Mouse (Mus musculus) forebrain, embryonic 14.5 days (tissue): ENCODE results near the gene Plekhh2. TPM values are rescaled to one million over a fixed set of nuclear protein-coding genes. Genes with fewer than 3 reads are reported as not detected.

Source experiments
- ATAC-seq: fragments of 200-750 bp; cut with Nextera tagmentation; 2 replicates; pipeline ENCODE4 v1.8.0; 2017; ENCODE audit warnings: mild to moderate bottlenecking, moderate library complexity
- DNase-seq: peaks from one replicate; pipeline ENCODE4 v3.0.0-alpha.2; 2015; ENCODE audit warnings: low spot score
- H3K27ac ChIP-seq: fragments of 300-500 bp; sonication (generic); 2 replicates; pipeline ENCODE4 v1.5.1; 2014; ENCODE audit warnings: low read depth, mild to moderate bottlenecking, control low read depth, low read length, moderate library complexity
- H3K27me3 ChIP-seq: fragments of 300-500 bp; sonication (generic); replicated peaks from 2 replicates; pipeline ENCODE4 v1.6.1; 2014; ENCODE audit warnings: low read length, control low read depth, mixed read lengths; ENCODE audit not compliant: control insufficient read depth, insufficient read depth
- H3K36me3 ChIP-seq: fragments of 300-500 bp; sonication (generic); 2 replicates; pipeline ENCODE4 v1.6.1; 2014; ENCODE audit warnings: low read length, control low read depth; ENCODE audit not compliant: control insufficient read depth, insufficient read depth
- H3K4me1 ChIP-seq: fragments of 300-500 bp; sonication (generic); 2 replicates; pipeline ENCODE4 v1.6.1; 2014; ENCODE audit warnings: antibody characterized with exemption, low read length, control low read depth; ENCODE audit not compliant: control insufficient read depth, insufficient read depth
- H3K4me2 ChIP-seq: fragments of 300-500 bp; sonication (generic); 2 replicates; pipeline ENCODE4 v1.6.1; 2014; ENCODE audit warnings: mild to moderate bottlenecking, control low read depth, low read length
- H3K4me3 ChIP-seq: fragments of 300-500 bp; sonication (generic); 2 replicates; pipeline ENCODE4 v1.5.1; 2014; ENCODE audit warnings: low read depth, low read length, control low read depth
- H3K9ac ChIP-seq: fragments of 300-500 bp; sonication (generic); 2 replicates; pipeline ENCODE4 v1.6.1; 2014; ENCODE audit warnings: mild to moderate bottlenecking, low read length, control low read depth, moderate library complexity
- H3K9me3 ChIP-seq: fragments of 300-500 bp; sonication (generic); replicated peaks from 2 replicates; pipeline ENCODE4 v1.6.1; 2016; ENCODE audit warnings: low read length, control low read depth, mixed read lengths; ENCODE audit not compliant: control insufficient read depth
- WGBS: fragments of 180-500 bp; shearing (Covaris S2); extraction: QIAGEN DNeasy Blood & Tissue Kit; methylation state at CpG from one replicate; pipeline ENCODE4 v1.1.7; 2014; 5-methylcytosine and 5-hydroxymethylcytosine counted together
- polyA plus RNA-seq: library from polyadenylated mRNA; unstranded; fragments of >200 nt; fragmentation: Nextera tagmentation; extraction: Ambion mirVana; gene quantifications from 2 replicates; pipeline ENCODE4 v1.2.1, GENCODE M21; 2014

Gene Plekhh2
- 0.88 and 1.3 TPM in 2 replicates for polyA plus RNA-seq

GRCm38 (mm10) chr17:84511682-84512515 is at the start of gene Plekhh2:
Gene Plekhh2, plus strand, starts transcription at chr17:84511895.
- Histone ChIP-seq H3K36me3 (no peaks in the 10 kb centered on the region), H3K9ac (peak within 1 kb of the TSS; percentile 73), H3K27ac (no peak within 1 kb of the TSS), H3K4me3 (peak within 1 kb of the TSS; percentile 66), H3K27me3 (peaks cover 10% of the 10 kb centered on the region; the same call in 1 of the 2 replicates), H3K4me2 (peak within 1 kb of the TSS; percentile 95), H3K9me3 (no peaks in the 10 kb centered on the region), H3K4me1 (peaks cover 17% of the 10 kb centered on the region)
- ATAC-seq, result peak; percentile 92
- DNase-seq, result peak; percentile 85
- WGBS, result under 1% methylated on average over 77 of the region's 79 CpGs

GRCm38 (mm10) chr17:84465753-84466608 is 45.7 kb upstream of the Plekhh2 start, which contains the start of gene Thada:
Gene Thada, minus strand, starts transcription at chr17:84466205.
- Histone ChIP-seq H3K4me2 (peak within 1 kb of the TSS; percentile 86), H3K36me3 (no peaks in the 10 kb centered on the region), H3K9me3 (no peaks in the 10 kb centered on the region), H3K4me1 (peaks cover 8% of the 10 kb centered on the region), H3K27me3 (no peaks in the 10 kb centered on the region), H3K27ac (peak within 1 kb of the TSS; percentile 78), H3K4me3 (peak within 1 kb of the TSS; percentile 84), H3K9ac (peak within 1 kb of the TSS; percentile 82)
- ATAC-seq, result peak; percentile 99
- WGBS, result under 1% methylated on average over 67 of the region's 67 CpGs
- peak; percentile 99 for DNase-seq

GRCm38 (mm10) chr17:84474312-84474711 is 37.4 kb upstream of the Plekhh2 start:
- Histone ChIP-seq H3K9ac (no peak overlapping the region), H3K9me3 (no peaks in the 10 kb centered on the region), H3K4me2 (no peak overlapping the region), H3K4me1 (no peaks in the 10 kb centered on the region), H3K27me3 (no peaks in the 10 kb centered on the region), H3K27ac (no peak overlapping the region), H3K36me3 (no peaks in the 10 kb centered on the region), H3K4me3 (no peak overlapping the region)
- DNase-seq, result peak; percentile 36
- ATAC-seq, result no peak
- WGBS, result 52% methylated on average over 4 of the region's 4 CpGs

GRCm38 (mm10) chr17:84477176-84477575 is 34.5 kb upstream of the Plekhh2 start:
- no peaks in the 10 kb centered on the region for H3K9me3 ChIP-seq
- WGBS, result 85% methylated on average over 5 of the region's 5 CpGs
- H3K4me3 ChIP-seq, result no peak overlapping the region
- no peak overlapping the region for H3K4me2 ChIP-seq
- H3K36me3 ChIP-seq, result no peaks in the 10 kb centered on the region
- ATAC-seq, result no peak
- H3K4me1 ChIP-seq, result no peaks in the 10 kb centered on the region
- no peak overlapping the region for H3K27ac ChIP-seq
- H3K27me3 ChIP-seq, result no peaks in the 10 kb centered on the region
- no peak for DNase-seq
- H3K9ac ChIP-seq, result no peak overlapping the region

- 66% methylated on average over 4 of the region's 4 CpGs for WGBS
- Histone ChIP-seq H3K27me3 (no peaks in the 10 kb centered on the region), H3K4me1 (no peaks in the 10 kb centered on the region), H3K36me3 (no peaks in the 10 kb centered on the region), H3K27ac (no peak overlapping the region), H3K4me3 (no peak overlapping the region), H3K9me3 (no peaks in the 10 kb centered on the region), H3K4me2 (no peak overlapping the region), H3K9ac (no peak overlapping the region)
- peak; percentile 26 for DNase-seq
- ATAC-seq, result no peak
Observed at GRCm38 (mm10) chr17:84478276-84478675, 33.4 kb upstream of the Plekhh2 start.

- no peak overlapping the region for H3K9ac ChIP-seq
- no peak overlapping the region for H3K4me3 ChIP-seq
- H3K27me3 ChIP-seq, result no peaks in the 10 kb centered on the region
- no peaks in the 10 kb centered on the region for H3K9me3 ChIP-seq
- peak; percentile 59 for DNase-seq
- no peaks in the 10 kb centered on the region for H3K4me1 ChIP-seq
- no peak overlapping the region for H3K27ac ChIP-seq
- ATAC-seq, result 0 out of 2 replicates have a peak, but pooled peaks have one; percentile 20
- 47% methylated on average over 15 of the region's 15 CpGs for WGBS
- no peak overlapping the region for H3K4me2 ChIP-seq
- no peaks in the 10 kb centered on the region for H3K36me3 ChIP-seq
Observed at GRCm38 (mm10) chr17:84480464-84481355, 31.0 kb upstream of the Plekhh2 start.

GRCm38 (mm10) chr17:84482831-84483230 is 28.9 kb upstream of the Plekhh2 start:
- Histone ChIP-seq H3K4me2 (no peak overlapping the region), H3K27ac (no peak overlapping the region), H3K4me3 (no peak overlapping the region), H3K36me3 (no peaks in the 10 kb centered on the region), H3K9ac (no peak overlapping the region), H3K27me3 (no peaks in the 10 kb centered on the region), H3K4me1 (no peaks in the 10 kb centered on the region), H3K9me3 (no peaks in the 10 kb centered on the region)
- ATAC-seq (no peak), DNase-seq (no peak)
- WGBS, result 84% methylated on average over 3 of the region's 3 CpGs

- Histone ChIP-seq H3K4me2 (no peak overlapping the region), H3K36me3 (no peaks in the 10 kb centered on the region), H3K27me3 (no peaks in the 10 kb centered on the region), H3K9me3 (no peaks in the 10 kb centered on the region), H3K4me3 (no peak overlapping the region), H3K9ac (no peak overlapping the region), H3K27ac (no peak overlapping the region), H3K4me1 (no peaks in the 10 kb centered on the region)
- DNase-seq (no peak), ATAC-seq (no peak)
- WGBS, result 68% methylated on average over 6 of the region's 6 CpGs
Observed at GRCm38 (mm10) chr17:84483673-84484320, 27.9 kb upstream of the Plekhh2 start.
